Mouse (Mus musculus) left cerebral cortex, adult 18-20 months (tissue): ENCODE measurements around the gene Vrk1. TPM values are rescaled to one million over a fixed set of nuclear protein-coding genes. Genes with fewer than 3 reads are reported as not detected.
A peak's percentile ranks its signal among the peaks of the same experiment; 100 is the strongest.

ENCODE experiments used
- DNase-seq, 2 experiments: peaks; one replicate each; pipeline ENCODE4 v3.0.0; 2021 to 2022; ENCODE audit warnings: low spot score in 2 of 2, mixed read lengths in 1 of 2
- total RNA-seq, 2 experiments: library from RNA; stranded (reverse); gene quantifications; 2 replicates each; pipeline ENCODE4 v1.2.3; 2021

Gene Vrk1
- total RNA-seq, 2 experiments from 2014 or later = 14.4 to 16.6 TPM

DNA sequence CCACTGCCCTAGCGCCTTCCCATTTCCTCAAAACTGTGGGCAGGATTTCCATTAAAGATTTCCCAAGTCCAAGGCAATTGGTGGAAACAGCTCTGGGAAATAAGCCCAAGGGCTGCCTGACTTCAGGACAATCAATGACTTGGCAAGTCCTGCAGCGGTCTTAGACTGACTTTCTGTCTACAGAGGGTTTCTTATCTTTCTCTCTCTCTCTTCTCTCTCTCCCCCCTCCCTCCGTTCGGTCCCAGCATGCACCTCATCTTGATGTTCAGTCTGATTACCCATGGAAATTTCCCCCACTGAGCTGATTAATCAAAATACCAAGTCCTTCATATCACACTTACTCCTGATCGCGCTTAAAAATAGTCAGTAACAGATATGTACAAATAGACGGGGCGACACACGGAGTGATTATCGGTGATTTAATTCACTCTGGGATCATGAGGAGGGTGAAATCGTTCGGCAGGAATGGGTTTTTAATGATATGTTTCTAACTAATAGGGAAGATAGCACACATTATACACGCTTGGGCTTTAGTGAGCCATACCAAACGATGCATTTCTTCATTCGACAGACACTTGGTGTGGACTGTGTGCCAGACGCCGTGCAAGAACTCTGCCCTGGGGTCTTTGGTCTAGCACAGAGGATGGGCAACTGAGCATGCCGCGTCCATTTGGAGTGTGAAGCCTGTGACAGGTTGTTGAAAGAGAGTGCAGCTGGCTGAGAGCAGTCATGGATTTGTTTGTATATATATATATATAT, 12.8 kb upstream of the Vrk1 start:
- DNase-seq = no peak

DNA sequence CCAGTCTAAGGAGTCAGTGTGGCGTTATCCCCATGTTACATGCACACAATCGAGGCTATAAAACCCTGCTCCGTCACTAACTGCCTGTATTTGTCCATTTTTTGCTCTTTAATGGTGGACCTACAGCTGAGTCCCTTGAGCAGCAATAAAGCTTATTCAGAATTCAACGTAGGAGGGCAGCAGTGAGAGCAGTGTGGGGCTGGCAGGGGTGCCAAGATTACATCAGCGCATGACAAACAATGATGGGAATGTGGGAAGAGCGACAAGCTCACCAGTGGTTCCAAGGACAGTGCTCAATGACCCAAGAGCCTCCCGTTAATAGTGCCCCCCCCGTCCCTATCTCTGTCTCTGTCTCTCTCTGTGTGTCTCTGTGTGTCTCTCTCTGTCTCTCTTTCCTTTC, 8.3 kb upstream of the Vrk1 start:
- no peak for DNase-seq

DNA sequence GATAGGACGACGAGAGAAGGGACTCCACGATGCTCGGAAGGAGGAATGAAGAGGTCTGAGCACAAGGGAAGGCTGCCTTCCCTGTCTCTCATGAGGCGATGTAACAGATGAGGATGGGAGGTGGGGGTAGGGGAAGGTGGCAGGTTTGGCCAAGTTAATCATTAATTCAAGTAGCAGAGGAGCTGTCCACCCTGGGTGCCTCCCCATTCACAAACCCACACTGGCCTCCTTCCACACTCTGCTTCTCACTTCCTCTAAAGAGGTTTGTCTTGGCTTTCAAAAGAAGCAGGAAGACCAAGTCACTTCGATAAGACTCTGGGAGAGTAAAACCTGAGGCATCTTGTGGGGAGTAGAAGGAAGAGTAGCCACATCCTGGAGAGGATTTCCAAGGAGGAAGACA, 5.3 kb upstream of the Vrk1 start:
- no peak for DNase-seq

DNA sequence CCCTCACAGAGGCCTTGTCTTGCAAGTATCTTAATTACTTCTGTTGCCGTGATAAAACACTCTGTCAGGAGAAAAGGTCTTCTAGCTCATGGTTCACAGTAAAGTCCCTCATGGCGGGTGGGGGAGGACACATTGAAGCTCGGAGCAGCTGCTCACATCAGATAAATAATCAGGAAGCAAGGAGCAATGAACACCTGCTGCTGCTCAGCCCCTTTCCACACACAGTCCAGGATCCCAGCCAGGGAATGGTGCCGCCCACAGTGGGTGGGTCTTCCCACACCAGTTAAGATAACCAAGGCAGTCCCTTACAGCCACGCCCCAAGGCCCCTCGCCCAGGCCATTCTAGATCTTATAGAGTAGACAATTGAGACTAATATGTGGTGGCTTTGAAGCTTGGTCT, 3.8 kb upstream of the Vrk1 start:
- no peak for DNase-seq

DNA sequence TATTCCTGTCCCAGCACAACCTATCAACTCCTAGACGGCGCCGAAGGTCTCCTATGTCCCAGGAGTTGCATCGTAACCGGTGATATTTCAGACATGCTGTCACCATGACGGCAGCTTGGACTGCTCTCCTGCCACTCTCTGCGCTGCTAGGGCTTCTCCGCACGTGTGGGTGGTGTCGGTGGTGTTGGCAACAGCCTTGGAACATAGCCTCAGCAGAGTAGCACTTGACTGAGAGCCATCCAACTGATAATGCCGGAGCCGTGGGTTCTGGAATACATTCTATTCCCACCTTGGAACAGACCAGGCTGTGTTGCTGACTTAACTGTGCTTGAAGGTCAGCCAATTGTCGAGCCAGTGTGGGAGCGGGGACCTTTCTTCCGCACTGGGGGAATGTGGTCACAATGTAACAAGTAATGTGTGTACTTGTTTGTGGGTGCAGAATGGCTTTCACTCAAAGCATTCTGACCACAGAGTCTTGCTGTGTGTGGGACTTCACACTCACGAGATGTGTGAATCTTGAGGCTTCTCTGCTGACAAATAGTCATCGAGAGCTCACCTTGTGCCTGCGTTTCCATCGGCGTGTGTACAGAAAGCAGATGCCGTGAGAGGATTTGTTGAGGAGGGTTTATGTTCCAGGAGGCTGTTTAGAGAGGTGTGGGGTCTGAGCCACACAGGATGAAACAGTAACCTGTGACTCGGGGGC, 1.5 kb upstream of the Vrk1 start:
- peak; percentile 64 to 82 for DNase-seq

DNA sequence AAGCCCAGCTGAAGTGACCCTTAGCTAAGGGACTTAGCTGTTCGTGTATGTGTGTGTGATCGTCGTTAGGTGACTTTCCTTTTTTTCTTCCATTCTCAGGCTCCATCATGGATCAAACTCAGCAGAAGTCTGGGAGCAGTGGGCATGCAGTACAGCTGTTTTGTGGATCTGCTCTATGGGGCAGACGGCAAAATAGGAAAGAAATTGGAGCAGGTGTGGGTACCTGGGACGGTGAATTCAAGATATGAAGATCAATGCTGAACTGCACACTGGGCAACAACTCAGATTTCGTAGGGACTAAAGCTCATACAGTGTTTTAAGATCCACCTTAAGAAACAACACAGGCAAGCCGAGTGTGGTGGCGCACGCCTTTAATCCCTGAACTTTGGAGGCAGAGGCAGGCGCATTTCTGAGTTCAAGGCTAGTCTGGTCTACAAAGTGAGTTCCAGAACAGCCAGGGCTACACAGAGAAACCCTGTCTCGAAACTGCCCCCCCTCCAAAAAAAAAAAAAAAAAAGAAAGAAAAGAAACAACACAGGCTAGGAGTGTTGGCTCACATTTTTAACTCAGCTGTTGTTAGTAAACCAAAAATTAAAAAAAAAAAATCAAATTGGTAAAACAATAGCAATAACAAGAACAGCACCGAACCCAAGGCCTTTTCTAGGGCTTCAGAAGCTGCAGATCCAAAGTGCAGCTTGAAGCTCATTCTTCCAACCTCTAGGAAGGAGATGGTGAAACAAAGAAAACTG, 732 bp upstream of the Vrk1 start:
- no peak for DNase-seq

DNA sequence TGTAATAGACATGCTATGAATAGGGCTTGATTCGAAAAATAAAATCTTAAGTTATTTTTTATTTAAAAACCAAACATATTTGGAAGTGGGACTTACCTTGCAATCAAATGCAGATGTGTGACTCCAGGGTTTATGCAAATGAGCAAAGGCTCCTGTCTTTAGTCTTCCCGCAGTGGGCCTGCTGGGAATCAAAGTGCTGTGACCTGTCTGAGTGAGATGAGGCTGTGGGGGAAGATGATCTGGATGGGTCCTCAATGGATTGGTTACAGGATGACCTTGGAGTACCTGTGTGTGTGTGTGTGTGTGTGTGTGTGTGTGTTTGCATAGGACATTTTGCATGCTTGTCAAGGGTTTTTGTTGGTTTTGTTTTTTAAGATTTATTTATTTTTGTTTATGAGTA, 2.1 kb downstream of the Vrk1 start:
- no peak for DNase-seq

DNA sequence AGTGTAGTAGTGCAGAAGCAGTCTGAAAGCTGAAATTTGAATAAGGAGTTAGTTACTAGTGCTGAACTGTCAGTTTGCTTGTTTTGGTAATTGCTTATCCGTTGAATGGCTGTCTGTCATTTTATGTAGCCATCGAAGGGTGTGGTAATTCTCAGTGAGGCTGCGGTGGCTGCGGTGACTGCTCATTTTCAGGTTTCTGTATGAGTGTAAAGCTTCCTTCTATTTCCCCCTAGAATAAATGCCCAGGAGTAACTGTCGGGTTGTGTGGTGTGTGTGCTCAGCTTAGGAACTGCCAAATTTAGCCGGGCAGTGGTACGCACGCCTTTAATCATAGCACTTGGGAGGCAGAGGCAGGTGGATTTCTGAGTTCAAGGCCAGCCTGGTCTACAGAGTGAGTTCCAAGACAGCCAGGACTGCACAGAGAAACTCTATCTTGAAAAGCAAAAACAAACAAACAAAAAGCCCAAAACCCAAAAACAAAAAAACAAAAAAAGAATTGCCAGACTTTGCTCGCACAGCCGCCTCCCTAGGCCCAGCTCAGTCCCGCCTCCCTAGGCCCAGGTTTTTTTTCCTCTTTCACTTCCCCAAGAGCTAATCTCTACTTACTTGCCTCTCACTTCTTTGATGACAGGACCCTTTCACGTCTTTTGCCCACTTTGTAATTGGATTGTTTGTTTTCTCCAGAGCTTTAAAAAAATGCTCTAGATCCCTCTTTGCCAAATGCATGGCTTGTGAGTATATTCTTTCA, 6.4 kb downstream of the Vrk1 start:
- no peak for DNase-seq

DNA sequence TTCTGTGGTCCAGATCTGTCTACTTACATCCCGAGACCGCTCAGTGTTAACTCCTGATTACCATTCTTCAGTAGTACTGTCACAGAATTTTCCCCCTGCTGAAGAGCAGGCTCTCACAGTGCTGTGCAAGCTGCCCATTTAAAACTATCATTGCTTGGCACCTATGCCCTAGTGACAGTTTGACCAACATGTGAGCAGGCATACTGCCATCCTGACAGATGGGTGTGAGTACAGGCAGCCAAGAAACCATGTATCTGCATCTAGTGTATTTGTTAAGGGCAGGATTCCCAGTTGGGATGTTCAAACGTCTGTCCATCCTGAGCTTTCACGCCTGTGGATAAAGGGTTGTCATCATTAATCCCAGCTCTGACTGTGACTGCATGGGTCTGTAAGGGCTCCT, 10.0 kb downstream of the Vrk1 start:
- DNase-seq = no peak

DNA sequence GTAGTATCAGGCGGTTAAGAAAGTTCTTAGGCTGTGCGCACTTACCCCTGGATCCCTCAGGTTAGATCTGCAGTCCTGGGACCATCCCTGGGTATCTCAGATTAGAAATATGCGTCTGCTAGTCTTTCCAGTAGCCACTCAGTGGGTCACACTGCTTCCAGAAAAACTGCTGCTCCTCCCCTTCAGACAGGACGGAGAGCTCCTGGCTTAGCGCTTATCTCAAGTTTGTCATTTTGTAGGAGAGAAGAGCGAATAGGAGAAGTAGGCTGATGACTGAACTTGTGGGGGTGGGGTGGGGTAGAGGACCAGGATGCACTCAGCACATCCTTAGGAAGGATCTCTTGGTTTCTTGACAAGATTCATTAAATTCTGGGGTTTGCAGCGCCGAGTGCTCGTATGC, 13.6 kb downstream of the Vrk1 start:
- DNase-seq = no peak

DNA sequence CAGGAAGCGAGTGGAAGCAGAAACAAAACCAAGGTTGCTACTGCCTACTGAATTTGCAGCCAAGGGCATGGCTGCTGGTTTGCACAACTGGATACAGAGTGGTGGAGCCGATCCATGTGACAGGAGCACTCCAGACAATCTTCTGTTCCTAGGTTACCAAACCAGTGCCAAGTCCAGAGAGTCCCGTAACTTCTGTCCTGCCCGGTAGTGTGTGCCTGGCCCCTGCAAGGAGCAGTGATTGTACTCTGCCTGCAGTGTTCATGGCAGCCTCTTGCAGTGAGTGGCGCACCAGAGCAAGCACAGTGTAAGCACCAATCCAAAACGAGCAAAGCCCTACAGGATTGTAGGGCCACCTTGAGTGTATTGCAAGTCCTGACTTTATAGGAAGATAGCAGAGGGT, 15.4 kb downstream of the Vrk1 start:
- DNase-seq = no peak

DNA sequence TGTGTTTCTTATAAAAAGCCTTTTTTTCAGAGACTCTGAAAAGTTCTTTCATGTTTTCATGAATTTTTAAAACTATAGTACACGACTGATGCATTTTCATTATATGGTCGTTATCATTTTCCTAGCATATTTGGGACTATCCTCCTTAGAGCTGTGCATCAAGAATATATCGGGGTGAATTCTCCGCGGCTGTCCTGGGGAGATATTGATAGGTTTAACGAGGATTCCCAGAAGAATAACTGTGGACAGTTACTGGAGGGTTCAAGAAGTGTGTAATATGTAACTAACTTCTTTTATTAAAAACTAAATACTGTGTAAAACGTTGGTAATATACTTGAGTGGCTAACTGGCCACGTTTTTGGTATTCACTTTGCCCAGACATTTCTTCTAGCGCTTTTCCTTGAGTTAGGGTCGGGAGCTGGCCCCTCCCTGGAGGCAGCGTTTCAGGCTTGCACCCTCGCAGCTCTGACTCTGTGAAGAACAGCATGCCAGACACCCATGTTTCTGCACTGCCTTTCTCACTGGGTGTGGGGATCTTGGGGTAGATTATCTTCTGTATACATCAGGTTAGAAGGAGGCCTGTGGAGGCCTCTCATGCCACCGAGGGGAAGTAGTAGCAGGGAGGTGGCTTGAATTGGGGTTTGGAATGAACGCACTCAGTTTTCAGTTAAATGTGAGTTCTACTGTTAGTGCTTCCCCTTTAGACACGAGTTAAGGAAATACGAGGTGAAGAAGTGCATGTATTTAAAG, 16.5 kb downstream of the Vrk1 start:
- DNase-seq = no peak

DNA sequence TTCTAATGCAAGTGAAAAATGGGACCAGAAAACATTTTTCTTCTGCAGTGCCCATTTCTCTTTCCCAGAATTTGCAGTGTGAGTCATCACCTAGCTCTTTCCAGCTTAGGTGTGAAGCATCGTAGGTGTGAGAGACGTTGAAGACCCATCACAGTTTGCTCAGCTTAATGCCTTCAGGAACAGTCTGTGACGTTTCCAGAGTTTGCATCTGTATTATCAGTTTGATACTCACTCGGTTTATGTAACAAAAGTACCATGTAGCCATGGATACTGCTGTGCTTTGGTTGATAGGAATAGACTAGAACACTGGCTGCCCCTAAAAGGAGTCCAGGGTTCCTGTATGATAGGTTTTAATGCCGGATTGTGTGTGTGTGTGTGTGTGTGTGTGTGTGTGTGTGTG, 17.3 kb downstream of the Vrk1 start:
- peak; percentile 23 to 48 for DNase-seq

DNA sequence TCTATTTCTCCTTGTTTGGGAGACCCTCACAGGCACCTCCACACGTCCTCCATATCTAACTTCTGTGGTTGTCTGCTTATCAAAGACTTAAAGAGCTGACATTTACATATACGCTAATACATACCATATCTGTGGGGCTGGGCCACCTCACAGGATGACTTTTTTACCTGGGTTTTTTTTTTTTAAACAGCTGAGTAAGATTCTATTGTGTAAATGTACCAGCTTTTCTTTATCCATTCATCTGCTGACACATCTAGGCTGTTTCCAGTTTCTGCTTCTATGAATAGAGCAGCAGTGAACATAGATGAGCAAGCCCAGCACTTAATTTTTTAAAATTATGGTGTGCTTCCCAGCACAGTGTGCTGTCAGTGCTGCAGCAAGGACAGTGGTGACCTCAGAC, 19.6 kb downstream of the Vrk1 start:
- no peak for DNase-seq

DNA sequence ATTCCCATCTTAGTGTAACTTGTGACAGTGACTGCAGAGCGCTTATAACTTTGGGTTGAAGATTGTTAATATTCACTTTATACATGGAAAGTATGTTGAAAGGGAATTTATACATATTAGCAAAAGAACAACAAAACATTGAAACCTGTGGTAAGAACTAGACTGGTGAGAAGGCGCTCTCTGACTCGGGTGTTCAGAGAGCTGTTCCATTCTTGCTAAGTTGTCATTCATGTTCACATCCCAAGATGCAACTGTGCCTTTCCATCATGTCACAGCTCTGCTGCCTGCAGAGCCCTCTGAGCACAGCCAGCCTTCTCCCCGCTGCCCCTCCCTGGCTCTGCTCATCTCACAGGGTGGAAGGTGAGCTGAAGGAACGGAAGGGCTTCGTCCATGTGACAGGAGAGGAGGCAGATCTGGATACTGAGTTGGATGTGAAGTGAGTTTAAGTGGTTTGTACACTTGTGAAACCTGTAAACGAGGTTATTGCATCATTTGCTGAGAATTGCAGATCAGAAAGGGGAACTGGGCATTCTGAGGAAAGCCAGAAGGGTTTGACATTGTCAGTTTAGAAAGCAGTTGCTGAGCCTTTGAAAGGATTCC, 20.2 kb downstream of the Vrk1 start:
- no peak for DNase-seq

DNA sequence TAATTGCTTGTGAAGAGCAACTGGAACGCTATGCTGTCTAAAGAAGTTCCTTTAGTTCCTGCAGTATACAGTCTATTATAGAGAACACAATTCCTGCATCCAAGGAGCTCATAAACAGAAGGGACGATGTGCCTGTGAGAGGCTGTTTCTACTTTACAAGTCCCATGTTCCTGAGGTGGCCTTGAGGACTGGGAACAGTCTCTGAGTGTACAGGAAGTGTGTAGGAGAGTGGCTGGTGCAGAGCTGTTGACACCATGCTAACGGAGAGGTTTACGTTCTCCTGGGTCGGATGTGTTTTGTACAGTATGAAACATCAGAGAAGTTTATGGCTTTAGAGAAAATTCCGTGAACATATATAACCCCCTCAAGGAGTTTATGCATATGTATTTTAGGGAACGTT, 20.8 kb downstream of the Vrk1 start:
- DNase-seq = no peak

DNA sequence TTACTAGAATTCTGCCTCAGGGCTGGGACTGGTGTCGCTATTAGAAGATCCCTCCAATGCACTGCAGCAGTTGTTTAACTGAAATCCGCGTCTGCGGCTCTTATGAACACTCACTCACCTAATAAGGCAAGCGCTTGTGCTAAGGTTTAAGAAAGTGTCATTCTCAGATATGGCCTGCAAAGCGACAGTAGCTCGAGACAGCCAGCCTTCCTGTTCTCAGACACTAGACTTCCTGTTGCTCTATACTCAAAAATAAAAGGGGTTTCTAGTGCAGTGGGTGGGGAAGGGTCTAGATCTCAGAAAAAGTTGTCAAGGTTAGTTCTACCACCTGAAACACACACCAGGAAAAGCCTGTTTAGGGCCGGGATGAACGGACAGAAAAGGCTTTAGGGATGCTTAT, 21.9 kb downstream of the Vrk1 start:
- no peak for DNase-seq

DNA sequence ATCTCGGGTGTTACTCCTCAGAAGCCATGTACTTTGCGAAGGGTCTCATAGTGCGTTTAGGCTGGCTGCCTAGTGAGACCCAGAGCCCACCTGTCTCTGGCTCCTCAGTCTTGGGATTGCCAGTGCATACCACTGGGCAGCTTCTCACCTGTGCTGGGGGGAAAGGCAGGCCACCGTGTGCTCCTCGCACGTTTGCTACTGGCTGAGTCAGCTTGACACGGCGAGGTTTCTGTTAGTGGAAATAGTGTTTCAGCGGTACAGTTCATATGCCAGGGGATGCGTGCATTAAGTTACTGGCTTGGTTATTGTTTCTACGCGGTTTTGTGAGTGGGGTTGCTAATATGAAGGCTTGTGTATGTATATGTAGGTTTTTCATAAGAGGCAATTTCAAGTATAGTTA, 22.3 kb downstream of the Vrk1 start:
- DNase-seq = no peak

DNA sequence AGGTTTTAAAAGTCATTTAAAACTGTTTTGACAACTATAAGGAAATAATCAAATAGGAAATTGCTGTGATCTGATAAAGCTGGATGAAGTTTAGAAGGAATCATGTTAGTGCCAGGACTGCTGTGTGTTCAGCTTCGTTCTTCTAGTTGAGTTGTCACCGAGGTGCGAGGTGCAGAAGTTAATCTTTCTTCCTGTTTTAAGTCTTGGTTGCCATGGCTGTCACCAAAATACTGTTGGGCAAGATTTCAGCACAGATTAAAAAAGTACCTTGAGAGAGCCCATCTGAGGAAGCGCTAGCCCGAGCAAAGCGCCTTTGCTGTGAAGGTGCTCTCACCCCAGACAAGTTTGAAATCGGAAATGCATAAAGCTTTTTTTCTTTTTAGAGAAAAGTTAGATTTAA, 24.2 kb downstream of the Vrk1 start:
- DNase-seq = no peak

DNA sequence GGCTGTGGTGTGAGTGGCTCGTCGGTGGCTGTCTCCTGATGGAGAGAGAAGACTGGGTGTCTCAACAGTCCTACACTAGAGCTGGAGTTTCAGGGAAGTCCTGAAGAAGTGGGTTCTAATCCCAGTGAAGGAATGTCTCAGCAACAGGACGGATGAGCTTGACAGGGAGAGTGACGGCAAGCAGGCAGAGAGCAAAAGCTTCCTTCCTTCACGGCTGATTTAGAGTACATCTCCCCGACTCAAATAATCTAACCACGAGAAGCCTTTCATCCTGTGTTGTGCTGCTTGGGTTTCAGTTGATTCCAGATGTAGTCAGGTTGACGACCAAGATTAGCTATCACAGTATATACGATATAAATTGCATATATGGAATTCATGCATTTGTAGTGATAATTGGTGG, 24.7 kb downstream of the Vrk1 start:
- DNase-seq = no peak

DNA sequence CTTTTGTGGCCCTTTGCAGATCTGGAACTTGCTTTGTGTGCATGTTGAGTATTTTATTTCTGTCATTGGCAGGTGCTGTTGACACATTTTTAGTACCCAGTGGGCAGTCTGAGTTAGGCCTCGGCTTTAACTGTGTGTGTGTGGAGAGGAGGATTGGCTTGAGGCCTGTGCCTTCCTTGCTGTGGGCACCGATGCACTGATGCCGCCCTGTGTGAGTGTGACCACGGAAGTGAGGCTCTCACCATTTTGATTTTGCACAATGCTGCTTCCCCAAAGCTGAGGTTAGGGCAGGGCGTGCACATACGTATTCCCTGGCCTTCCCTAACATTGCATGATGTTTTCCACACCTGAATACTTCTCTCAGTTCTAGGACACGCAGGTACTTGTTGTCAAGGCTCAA, 30.2 kb downstream of the Vrk1 start:
- no peak for DNase-seq
